Mouse (Mus musculus) central nervous system, embryonic 11.5 days (tissue): ENCODE results near the gene Slit2. TPM values are rescaled to one million over a fixed set of nuclear protein-coding genes. Genes with fewer than 3 reads are reported as not detected.

Experiments used
- polyA plus RNA-seq: library from polyadenylated mRNA; depleted of rRNA; stranded (reverse); fragments of >200 nt; gene quantifications from 2 replicates; pipeline ENCODE4 v1.2.3, GENCODE M21; 2012; rRNA removed

The Slit2 gene
- 20.8 and 32.6 TPM in 2 replicates for polyA plus RNA-seq

GRCm38 (mm10) chr5:47982941-47983701 lies at the start of gene Slit2:
TSS of gene Slit2 (plus strand) at chr5:47983138.

GRCm38 (mm10) chr5:48327652-48328051 lies 344.7 kb downstream of the Slit2 start, which contains the start of gene 5730480H06Rik:
TSS of gene 5730480H06Rik (plus strand) at chr5:48327952.

